Mouse (Mus musculus) olfactory bulb, adult 2 months (tissue): Measurements from ENCODE around the gene Sde2.

Experiments used
- CTCF ChIP-seq: fragments of 200-500 bp; IDR thresholded peaks from 2 replicates; pipeline ENCODE4 v1.5.1; 2012; ENCODE audit warnings: low read depth, mild to moderate bottlenecking, low read length, moderate library complexity; ENCODE audit not compliant: insufficient read depth
- POLR2A ChIP-seq: fragments of 200-500 bp; IDR thresholded peaks from 2 replicates; pipeline ENCODE4 v1.6.1; 2012; ENCODE audit warnings: mild to moderate bottlenecking, low read depth, low read length, moderate library complexity; ENCODE audit not compliant: insufficient read depth

- TF ChIP-seq CTCF (no peak), POLR2A (no peak)
These were observed 52.0 kb downstream of the Sde2 start for GRCm38 (mm10) chr1:180902915-180903314.
